Mouse (Mus musculus) lung, postnatal 0 days (tissue): ENCODE measurements at regions not wholly inside any gene's neighbourhood (a gene's known extent, or its start where the extent isn't known, plus 50 kb on each side); places are given as distances from the start of the nearest gene placed in this dataset.

ENCODE experiments used
- CTCF ChIP-seq: IDR thresholded peaks from 2 replicates; pipeline ENCODE4 v1.5.1; 2016; ENCODE audit warnings: antibody characterized with exemption, mild to moderate bottlenecking
- EP300 ChIP-seq: IDR thresholded peaks from 2 replicates; pipeline ENCODE4 v1.6.1; 2016; ENCODE audit warnings: antibody characterized with exemption, mild to moderate bottlenecking, control low read depth

DNA sequence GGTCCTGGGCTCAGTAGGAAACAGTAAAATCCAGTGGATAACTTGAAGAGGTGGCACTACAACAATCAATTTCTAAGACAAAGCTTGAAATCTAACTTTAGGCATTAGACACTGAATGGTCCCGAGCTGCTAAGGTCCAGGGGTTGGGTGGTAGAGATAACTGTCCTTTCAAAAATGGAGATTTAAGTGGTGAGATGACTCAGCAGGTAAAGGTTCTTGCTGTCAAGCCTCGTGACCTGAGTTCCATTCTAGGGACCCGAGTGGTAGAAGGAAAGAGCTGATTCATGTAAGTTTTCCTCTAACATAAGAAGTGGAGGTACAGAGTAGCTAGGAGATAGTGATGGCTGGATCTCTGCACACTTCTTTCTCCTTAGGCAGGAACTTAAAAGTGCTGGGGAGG, 180.3 kb upstream of the Cxcr4 start:
- no peak for TF ChIP-seq EP300
- no peak for TF ChIP-seq CTCF
